Mouse (Mus musculus) liver, postnatal 0 days (tissue): Measurements from ENCODE around the gene Olfr65.

Experiments used
- CTCF ChIP-seq: sonication (generic); IDR thresholded peaks from 2 replicates; pipeline ENCODE4 v1.5.1; 2016; ENCODE audit warnings: antibody characterized with exemption, low read depth
- EP300 ChIP-seq: IDR thresholded peaks from 2 replicates; pipeline ENCODE4 v1.6.1; 2016; ENCODE audit warnings: antibody characterized with exemption, low read depth, mild to moderate bottlenecking

GRCm38 (mm10) chr7:103903187-103903586 is at the start of gene Olfr65:
- TF ChIP-seq CTCF (no peak), EP300 (no peak)
